Mouse (Mus musculus) heart, embryonic 10.5 days (tissue): ENCODE measurements around the gene Mrps23. TPM values are rescaled to one million over a fixed set of nuclear protein-coding genes. Genes with fewer than 3 reads are reported as not detected.
"Not testable (repeated sequence)": the region's sequence is repeated elsewhere in the genome, so short reads cannot be mapped to it uniquely, and the experiment has no call there.

Source experiments
- DNase-seq: peaks from one replicate; pipeline ENCODE4 v3.0.0-alpha.2; 2017; ENCODE audit warnings: low spot score
- H3K27ac ChIP-seq: fragments of 300-500 bp; sonication (generic); 2 replicates; pipeline ENCODE4 v1.5.1; 2016; ENCODE audit warnings: mild to moderate bottlenecking
- H3K27me3 ChIP-seq: fragments of 300-500 bp; sonication (generic); 2 replicates; pipeline ENCODE4 v1.6.1; 2016; ENCODE audit warnings: mild to moderate bottlenecking; ENCODE audit not compliant: poor library complexity, insufficient read depth, severe bottlenecking
- H3K36me3 ChIP-seq: fragments of 300-500 bp; sonication (generic); 2 replicates; pipeline ENCODE4 v1.6.1; 2016; ENCODE audit warnings: mild to moderate bottlenecking, moderate library complexity
- H3K4me1 ChIP-seq: fragments of 300-500 bp; sonication (generic); 2 replicates; pipeline ENCODE4 v1.6.1; 2016; ENCODE audit warnings: mild to moderate bottlenecking
- H3K4me3 ChIP-seq: fragments of 300-500 bp; sonication (generic); 2 replicates; pipeline ENCODE4 v1.5.1; 2016; ENCODE audit warnings: mild to moderate bottlenecking, moderate library complexity
- H3K9me3 ChIP-seq: fragments of 300-500 bp; sonication (generic); 2 replicates; pipeline ENCODE4 v1.6.1; 2016; ENCODE audit warnings: mild to moderate bottlenecking, moderate library complexity
- WGBS: fragments of 180-500 bp; shearing (Covaris S2); methylation state at CpG from one replicate; pipeline ENCODE4 v1.1.7; 2016; 5-methylcytosine and 5-hydroxymethylcytosine counted together
- polyA plus RNA-seq: library from polyadenylated mRNA; unstranded; fragments of >200 nt; fragmentation: Nextera tagmentation; extraction: Ambion mirVana; gene quantifications from 2 replicates; pipeline ENCODE4 v1.2.1, GENCODE M21; 2016

Gene Mrps23
- polyA plus RNA-seq, 1 experiment from 2014 or later, result 74.6 TPM

DNA sequence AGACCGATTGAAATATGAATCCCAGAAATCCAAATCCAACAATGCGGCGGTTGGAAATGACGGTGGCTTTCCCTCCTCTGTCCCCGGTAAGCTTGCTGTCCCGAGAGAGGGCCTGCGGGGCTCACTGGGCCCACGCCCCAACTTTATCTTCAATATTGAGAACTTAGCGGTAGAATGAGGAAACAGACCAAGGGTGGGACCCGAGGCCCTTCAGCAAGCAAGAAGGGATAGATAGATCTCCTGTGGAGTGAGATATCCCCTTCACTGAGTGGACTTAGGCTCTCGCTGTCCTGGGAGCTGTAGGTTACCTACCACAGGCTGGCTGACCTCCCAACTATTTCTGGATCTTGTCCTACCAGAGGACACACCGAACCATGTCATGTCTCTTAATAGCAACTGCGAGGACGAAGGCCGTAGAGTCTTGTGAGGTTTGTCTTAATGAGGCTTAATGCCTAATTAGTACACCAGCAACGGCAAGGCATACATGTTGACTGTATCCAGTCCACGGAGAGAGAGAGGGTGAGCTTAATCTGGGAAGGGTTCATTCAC lies 19.5 kb upstream of the Mrps23 start:
- Histone ChIP-seq H3K36me3 (peaks cover 23% of the 10 kb centered on the region), H3K27ac (no peak overlapping the region), H3K9me3 (no peaks in the 10 kb centered on the region), H3K4me3 (no peak overlapping the region), H3K4me1 (peaks cover 42% of the 10 kb centered on the region), H3K27me3 (peaks cover 9% of the 10 kb centered on the region; the same call in 1 of the 2 replicates)
- 79% methylated on average over 17 of the region's 17 CpGs for WGBS
- DNase-seq, result no peak

DNA sequence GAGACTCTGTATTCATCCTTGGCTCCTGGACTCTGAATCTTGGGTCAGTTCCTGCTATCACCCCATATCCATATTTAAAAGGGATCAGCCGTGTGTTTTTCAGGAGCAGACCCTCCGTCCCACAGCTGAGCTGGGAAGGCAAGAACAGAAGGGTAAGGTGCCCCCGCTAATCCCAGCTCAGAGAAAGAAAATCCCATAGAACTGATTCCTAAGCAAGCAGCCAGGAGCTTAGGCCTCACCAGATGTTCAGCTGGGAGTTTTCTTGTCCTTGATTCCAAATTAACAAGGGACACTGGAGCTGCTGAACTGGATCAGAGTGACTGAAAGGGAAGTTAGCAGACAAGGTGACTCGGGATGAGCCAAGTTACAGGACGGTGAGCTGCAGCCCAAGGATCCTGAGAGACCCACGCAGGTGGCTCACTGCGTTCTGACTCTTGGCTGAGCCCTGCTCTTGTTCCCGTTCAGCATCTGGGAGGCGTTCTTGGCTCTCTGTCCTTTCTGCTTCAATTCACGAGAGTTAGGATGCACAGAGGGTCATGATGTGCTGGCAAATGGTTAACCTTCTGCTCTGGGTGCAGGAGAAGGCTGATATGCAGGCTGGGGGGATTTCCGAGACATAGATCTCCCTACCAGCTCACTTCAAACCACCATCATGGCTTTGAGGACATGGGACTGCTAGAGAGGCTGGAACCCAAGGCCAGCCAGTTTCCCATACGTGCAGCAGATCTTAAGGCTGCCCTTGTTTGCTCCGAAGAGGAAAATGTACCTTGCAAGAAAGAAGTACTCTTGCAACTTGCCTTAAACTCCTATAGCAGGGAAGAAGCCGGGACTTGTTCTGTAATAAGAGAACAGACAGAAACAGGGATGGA lies 17.9 kb upstream of the Mrps23 start:
- H3K27me3 ChIP-seq, result peaks cover 25% of the 10 kb centered on the region
- H3K4me1 ChIP-seq, result peaks cover 26% of the 10 kb centered on the region
- DNase-seq, result no peak
- H3K36me3 ChIP-seq, result peaks cover 30% of the 10 kb centered on the region
- H3K9me3 ChIP-seq, result no peaks in the 10 kb centered on the region
- no peak overlapping the region for H3K4me3 ChIP-seq
- 81% methylated on average over 14 of the region's 14 CpGs for WGBS
- peak overlapping the region; percentile 83 for H3K27ac ChIP-seq

DNA sequence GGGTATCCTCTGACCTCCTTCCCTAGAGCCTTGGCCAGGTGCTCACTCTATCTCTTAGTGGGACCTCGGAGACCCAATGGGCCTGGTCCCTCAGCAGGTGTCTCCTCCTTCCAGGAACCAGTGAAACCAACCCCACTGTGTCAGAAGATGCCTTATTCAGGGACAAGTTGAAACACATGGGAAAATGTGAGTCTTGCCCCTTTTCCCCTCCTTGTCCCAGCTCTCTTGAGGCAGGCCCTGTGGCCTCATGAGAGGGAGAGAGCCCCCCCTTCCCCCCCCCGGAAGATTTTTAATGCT lies 17.3 kb upstream of the Mrps23 start:
- Histone ChIP-seq H3K27me3 (peaks cover 31% of the 10 kb centered on the region), H3K27ac (peak overlapping the region; percentile 83), H3K4me3 (peak overlapping the region; percentile 42; the same call in 1 of the 2 replicates), H3K9me3 (no peaks in the 10 kb centered on the region), H3K36me3 (peaks cover 34% of the 10 kb centered on the region), H3K4me1 (peaks cover 20% of the 10 kb centered on the region)
- DNase-seq, result no peak
- whole genome bisulfite sequencing, result 50% methylated on average over 2 of the region's 2 CpGs

DNA sequence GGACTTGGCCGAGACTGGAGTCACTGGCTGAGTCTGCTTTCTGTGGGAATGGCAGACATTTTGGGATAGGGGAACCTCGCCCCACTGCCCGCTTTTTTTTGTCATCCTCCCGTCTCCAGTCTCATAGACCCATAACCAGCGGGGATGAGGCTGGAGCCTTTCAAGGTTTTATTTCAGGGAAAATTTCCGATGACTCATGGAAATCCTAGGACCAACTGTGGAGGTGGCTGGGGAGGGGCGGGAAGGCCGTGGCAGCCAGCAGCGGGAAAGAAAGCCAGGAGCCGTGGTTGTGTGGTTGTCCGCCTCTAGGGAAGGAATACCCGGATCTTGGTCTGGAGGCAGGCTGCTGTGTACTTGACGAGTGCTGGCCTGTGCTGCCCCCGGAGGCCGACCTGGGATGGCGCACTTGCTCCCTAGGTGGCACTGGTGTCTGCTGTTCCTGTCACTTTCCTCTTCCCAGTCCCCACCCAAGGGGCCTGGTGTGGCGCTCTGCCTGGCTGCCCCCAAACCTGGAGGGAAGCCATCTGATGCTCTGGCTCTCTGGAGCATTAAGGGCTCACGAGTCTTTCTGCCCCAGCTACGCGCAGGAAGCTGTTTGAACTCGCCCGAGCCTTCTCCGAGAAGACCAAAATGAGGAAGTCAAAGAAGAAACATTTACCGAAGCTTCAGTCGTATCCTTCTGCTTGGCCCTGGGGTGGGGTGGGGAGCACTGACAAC lies 16.6 kb upstream of the Mrps23 start:
- H3K4me1 ChIP-seq, result peaks cover 18% of the 10 kb centered on the region
- H3K27ac ChIP-seq, result peak overlapping the region; percentile 83
- no peaks in the 10 kb centered on the region for H3K9me3 ChIP-seq
- H3K4me3 ChIP-seq, result peak overlapping the region; percentile 42
- WGBS, result 12% methylated on average over 25 of the region's 25 CpGs
- peaks cover 34% of the 10 kb centered on the region for H3K36me3 ChIP-seq
- peak; percentile 96 for DNase-seq
- peaks cover 38% of the 10 kb centered on the region for H3K27me3 ChIP-seq

DNA sequence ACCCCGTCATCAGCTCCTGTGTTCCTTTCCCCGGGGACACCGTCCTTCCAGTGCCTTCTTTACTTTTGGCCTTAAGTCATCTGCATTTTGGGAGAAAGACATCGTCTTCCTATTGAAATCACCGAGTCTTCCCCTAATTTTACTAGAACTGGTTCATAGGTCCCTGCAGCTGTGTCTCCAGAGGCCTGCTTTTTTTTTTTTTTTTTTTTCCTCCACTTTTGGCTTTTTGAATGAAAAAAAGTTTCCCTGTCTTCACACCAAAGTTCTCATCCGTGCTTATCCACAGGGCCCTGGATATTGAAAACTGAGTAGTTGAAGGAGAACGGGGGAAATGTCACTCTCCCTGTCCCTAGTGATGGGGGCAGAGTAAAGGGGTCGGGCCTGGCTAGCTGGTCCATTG lies 16.0 kb upstream of the Mrps23 start:
- Histone ChIP-seq H3K4me3 (peak overlapping the region; percentile 42), H3K9me3 (no peaks in the 10 kb centered on the region), H3K36me3 (peaks cover 30% of the 10 kb centered on the region), H3K4me1 (peaks cover 25% of the 10 kb centered on the region), H3K27me3 (peaks cover 44% of the 10 kb centered on the region), H3K27ac (peak overlapping the region; percentile 83; the same call in 1 of the 2 replicates)
- DNase-seq, result no peak
- 50% methylated on average over 8 of the region's 8 CpGs for WGBS

DNA sequence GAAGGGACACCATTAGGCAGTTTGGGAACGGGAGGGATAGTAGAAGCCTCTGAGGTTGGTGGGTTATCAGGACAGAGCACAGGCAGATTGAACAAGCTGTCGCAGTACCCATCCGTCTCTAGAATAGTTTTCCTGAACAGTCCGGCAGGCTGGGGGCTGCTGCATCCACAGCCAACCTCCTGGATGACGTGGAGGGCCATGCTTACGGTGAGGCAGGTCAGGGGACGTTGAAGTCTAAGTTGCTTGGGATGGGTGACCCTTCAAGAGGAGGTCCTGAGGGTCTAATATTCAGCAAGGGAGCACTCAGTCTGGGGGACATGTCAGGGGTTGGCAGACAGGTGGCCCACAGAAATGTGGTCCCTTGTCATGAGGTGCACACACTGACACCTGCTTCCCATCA lies 15.6 kb upstream of the Mrps23 start:
- 84% methylated on average over 7 of the region's 7 CpGs for whole genome bisulfite sequencing
- H3K27me3 ChIP-seq, result peaks cover 48% of the 10 kb centered on the region
- H3K36me3 ChIP-seq, result peaks cover 26% of the 10 kb centered on the region
- no peak overlapping the region for H3K4me3 ChIP-seq
- peaks cover 29% of the 10 kb centered on the region for H3K4me1 ChIP-seq
- H3K9me3 ChIP-seq, result no peaks in the 10 kb centered on the region
- no peak overlapping the region for H3K27ac ChIP-seq
- no peak for DNase-seq

DNA sequence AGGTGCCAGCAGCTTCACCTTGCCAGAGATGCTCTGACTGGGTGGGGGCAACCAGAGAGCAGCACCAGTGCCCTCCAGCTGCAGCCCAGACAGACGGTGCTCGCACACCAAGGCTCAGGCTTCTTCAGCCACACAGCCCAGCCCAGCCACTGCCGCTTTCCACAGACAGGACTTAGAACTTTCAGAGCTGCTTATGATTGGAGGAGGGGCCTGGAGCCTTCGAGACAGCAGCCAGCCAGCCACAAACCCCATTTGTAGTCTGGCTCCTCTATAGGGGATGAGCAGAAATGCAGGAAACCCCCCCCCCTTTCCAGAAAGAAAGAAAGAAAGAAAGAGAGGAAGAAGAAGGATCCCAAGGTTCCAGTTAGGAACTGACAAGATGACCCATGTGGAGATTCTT lies 11.6 kb upstream of the Mrps23 start:
- WGBS, result 8% methylated on average over 4 of the region's 4 CpGs
- peaks cover 71% of the 10 kb centered on the region for H3K27me3 ChIP-seq
- no peak for DNase-seq
- H3K9me3 ChIP-seq, result no peaks in the 10 kb centered on the region
- peak overlapping the region; percentile 53 for H3K4me3 ChIP-seq
- peaks cover 34% of the 10 kb centered on the region for H3K4me1 ChIP-seq
- peak overlapping the region; percentile 3; the same call in 1 of the 2 replicates for H3K27ac ChIP-seq
- peaks cover 11% of the 10 kb centered on the region; the same call in 1 of the 2 replicates for H3K36me3 ChIP-seq

DNA sequence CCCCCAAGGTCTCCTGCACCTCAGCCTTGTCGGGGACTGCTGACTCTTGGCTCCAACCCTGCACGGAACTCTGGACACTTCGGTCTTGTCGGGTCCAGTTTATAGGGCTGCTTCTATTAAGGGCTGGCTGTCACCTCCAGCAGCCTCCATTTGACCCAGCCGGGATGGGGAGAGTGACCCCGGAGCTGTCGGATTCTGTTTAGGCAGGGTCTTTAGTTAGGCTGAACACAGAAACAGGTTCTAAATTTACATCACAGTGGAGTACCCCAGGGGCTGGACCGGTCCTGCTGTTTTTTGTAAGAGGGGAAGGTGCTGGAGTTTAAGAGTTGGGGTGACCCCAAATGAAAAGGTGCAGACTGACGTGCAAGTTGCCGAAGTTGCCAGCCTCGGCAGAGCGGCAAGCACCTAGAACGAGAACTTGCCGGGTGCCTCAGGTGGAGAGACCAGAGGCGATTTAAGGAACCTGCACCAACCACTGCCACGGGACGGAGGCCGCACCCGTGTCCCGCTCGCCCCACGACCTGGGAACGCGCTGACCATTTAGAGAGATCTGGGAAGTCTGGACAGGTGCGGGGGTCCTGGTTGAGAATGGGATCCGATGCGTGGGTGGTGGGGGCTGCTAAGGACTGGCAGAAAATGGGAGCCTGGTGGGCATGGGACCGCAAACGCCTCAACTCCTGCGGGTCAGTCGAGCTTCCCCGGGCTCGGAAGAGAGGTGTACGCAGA lies 10.9 kb upstream of the Mrps23 start:
- Histone ChIP-seq H3K9me3 (no peaks in the 10 kb centered on the region), H3K4me1 (peaks cover 31% of the 10 kb centered on the region), H3K27ac (peak overlapping the region; percentile 71), H3K36me3 (peaks cover 11% of the 10 kb centered on the region; the same call in 1 of the 2 replicates), H3K4me3 (peak overlapping the region; percentile 53), H3K27me3 (peaks cover 71% of the 10 kb centered on the region)
- DNase-seq, result no peak
- WGBS, result 4% methylated on average over 34 of the region's 34 CpGs

DNA sequence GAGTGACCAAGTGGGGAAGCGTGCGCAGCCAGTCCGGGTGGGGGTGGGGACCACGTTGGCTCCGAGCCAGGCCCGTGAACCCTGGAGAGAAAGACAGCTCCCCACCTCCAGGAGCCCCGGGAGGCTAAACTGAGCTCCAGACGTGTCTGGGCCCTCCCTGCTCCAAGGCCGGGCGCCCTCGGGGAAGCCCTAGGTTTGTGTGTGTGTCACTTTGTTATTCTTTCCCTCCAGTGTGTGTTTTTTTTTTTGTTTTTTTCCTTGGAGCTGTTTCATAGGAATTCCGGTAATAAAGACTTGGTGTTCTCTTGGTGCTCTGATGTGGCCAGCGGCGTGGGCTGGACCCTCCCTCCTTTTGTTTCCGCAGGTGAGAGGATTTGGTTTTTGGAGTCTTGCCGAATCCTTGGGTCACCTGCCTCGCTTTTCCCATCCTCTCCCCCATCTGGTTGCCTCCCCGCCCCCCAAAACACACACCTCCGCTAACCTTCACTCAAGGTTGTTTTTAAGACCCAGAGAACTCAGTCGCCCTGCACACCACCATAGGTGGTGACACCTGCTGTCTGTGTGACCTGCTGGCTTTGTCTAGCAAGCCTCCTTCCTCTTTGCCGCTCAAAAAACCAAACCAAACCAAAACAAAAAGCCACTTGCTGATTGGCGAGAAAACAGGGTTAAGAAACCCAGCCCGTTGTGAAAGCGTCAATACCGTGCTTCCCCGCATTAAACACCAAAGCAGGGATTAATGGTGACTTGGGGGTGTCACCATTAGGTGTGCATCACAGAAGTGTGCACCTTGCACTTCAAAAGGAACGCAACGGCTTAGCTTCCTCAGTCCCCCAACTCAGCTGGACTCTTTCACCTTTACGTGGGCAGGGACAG lies 10.1 kb upstream of the Mrps23 start:
- H3K9me3 ChIP-seq, result no peaks in the 10 kb centered on the region
- peak overlapping the region; percentile 71; the same call in 1 of the 2 replicates for H3K27ac ChIP-seq
- peaks cover 38% of the 10 kb centered on the region for H3K4me1 ChIP-seq
- peaks cover 72% of the 10 kb centered on the region for H3K27me3 ChIP-seq
- DNase-seq, result no peak
- whole genome bisulfite sequencing, result 5% methylated on average over 29 of the region's 29 CpGs
- H3K36me3 ChIP-seq, result peaks cover 11% of the 10 kb centered on the region; the same call in 1 of the 2 replicates
- peak overlapping the region; percentile 53 for H3K4me3 ChIP-seq

DNA sequence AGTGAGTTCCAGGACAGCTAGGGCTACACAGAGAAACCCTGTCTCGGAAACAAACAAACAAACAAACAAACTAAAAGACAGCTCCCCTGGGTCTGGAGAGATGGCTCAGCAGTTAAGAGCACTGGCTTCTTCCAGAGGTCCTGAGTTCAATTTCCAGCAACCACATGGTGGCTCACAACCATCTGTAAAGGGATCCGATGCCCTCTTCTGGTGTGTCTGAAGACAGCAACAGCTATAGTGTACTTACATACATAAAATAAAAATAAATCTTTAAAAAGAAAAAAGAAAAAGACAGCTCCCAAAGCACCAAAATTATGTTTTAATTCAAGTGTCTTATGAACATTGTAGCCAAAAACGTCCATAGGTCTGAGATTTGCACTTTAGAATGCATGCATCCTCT lies 8.5 kb upstream of the Mrps23 start:
- H3K9me3 ChIP-seq, H3K27ac ChIP-seq, DNase-seq, H3K4me3 ChIP-seq, H3K36me3 ChIP-seq: not testable (repeated sequence)
- Histone ChIP-seq H3K27me3 (peaks cover 61% of the 10 kb centered on the region), H3K4me1 (peaks cover 54% of the 10 kb centered on the region)
- WGBS, result 73% methylated on average over 3 of the region's 3 CpGs

DNA sequence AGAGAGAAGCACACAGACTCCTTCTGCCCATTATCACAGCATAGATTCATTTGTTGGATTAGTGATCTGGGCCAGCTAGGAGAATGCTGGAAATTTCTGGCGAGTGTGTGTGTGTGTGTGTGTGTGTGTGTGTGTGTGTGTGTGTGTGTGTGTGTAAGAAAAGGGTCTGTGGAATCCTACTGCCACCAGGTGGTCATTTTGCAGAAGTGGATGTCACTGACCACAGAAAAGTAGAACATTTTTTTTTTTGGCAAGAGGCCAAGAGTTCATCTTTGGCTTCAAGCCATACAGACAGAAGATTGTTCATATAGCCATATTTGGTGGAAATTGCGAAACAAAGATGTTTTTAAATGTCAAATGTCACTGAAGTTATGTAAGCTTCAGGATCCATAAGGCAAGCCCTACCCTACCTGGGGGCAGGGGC lies 7.0 kb upstream of the Mrps23 start:
- Histone ChIP-seq H3K9me3 (no peaks in the 10 kb centered on the region), H3K27ac (no peak overlapping the region), H3K36me3 (no peaks in the 10 kb centered on the region), H3K4me1 (peaks cover 67% of the 10 kb centered on the region), H3K27me3 (peaks cover 46% of the 10 kb centered on the region), H3K4me3 (no peak overlapping the region)
- 7% methylated on average over 2 of the region's 2 CpGs for WGBS
- DNase-seq, result no peak

DNA sequence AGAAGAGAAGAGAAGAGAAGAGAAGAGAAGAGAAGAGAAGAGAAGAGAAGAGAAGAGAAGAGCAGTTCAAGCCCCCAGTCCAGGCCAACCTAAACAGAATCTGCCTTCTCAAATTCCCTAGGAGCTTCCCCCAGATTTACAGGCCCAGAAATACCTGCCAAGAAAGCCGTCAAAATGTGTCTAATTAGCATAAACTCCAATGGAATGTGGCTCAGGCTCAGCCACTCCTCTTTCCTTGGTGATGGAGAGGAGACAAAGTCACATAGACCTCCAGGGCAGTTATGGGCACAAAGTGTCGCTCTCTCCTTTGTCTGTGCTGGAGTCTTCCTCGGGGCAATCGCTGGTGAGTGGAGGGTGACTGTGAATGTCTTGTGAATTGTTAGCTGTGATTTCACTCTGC lies 6.0 kb upstream of the Mrps23 start:
- Histone ChIP-seq H3K4me3 (no peak overlapping the region), H3K27ac (no peak overlapping the region; the same call in 1 of the 2 replicates), H3K4me1 (peaks cover 67% of the 10 kb centered on the region), H3K27me3 (peaks cover 35% of the 10 kb centered on the region), H3K36me3 (no peaks in the 10 kb centered on the region), H3K9me3 (no peaks in the 10 kb centered on the region)
- no peak for DNase-seq
- WGBS, result 49% methylated on average over 4 of the region's 4 CpGs
